Mouse (Mus musculus) c-Kit-positive CD71-positive TER-119-positive erythroid progenitor cells, embryonic 14.5 days (primary cell): ENCODE measurements around the gene Tmem176b.

Experiments used
- DNase-seq: peaks from one replicate; pipeline ENCODE4 v3.0.0-alpha.2; 2013; ENCODE audit warnings: low spot score

Gene Tmem176b

DNA sequence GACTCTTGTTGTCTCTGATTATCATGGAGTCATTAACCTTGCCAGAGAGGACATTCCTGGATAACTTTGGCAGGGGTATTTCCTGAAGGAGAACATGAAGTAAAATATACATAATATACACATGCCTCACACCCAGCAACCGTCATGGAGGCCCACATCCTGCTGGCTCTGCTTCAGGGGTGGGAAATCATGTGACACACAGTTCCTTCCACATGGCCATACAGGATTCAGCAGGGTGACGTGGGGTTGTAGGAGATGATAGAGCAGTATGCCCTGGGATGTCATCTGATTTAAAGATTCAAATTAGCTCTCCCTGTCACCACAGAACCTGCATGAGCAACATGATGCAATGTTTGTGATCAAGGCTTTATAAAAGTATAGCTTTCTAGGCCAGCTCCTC is 53.4 kb downstream of the Tmem176b start:
- DNase-seq: no peak

DNA sequence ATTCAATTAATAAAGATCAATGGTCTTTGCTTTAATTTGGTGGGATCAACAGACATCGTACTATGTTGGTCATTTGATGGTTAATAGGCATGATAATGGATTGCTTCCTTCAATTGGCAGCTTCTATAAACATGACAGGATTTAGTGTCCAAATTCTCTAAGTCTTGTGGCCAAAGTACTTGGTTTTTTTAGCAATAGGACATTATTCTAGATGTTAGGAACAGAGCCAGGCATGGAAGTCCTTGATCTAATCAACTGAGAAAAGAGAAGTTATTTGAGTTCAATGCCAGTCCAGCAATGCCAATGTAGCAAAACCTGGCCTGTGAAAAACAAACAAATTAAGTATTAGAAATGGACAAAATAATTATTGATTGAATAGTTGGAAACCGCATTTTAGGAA is 55.7 kb downstream of the Tmem176b start:
- DNase-seq: no peak

DNA sequence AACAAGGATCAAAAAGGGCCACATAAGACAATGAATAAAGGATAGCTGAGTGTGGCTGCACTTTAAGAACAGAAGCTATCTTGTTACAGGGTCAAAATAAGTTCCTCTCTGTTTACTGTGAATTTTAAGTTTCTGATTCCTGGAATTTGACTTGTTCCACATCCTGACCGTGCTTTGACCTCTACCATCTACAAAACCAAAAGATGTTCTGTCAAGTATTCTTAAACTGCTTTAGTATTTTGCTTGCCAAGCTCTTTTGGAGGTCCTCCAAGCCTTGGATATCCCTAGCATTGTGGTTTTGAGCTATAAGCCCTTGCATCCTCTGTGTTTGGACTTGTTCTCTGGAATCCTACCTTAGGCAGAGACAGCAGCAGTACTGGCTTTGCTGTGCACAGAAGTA is 56.1 kb downstream of the Tmem176b start:
- DNase-seq: no peak

DNA sequence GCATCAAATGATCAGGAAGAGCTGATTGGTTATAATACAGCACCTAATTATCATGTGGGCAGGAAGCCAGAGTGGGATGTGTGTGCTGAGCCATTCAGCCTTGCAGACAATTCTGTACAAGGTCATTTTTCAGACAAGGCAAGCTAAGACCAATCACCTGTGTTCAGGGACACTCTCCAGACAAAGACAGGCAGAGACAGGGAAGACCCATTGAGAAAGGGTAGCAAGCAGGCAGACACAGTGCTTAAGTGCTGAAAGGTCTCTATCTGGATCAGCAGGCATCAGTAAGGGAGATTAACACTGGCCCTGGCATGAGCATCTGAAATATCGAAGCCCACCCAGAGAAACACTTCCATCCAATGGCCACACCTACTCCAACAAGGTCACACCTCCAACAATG is 56.9 kb downstream of the Tmem176b start:
- no peak for DNase-seq
